Mouse (Mus musculus) urinary bladder, adult 2 months (tissue): ENCODE data around the gene Vmn2r49. TPM values are rescaled to one million over a fixed set of nuclear protein-coding genes. Genes with fewer than 3 reads are reported as not detected.
"Not testable (repeated sequence)": the region's sequence is repeated elsewhere in the genome, so short reads cannot be mapped to it uniquely, and the experiment has no call there.

Experiments used
- DNase-seq: peaks from one replicate; pipeline ENCODE4 v3.0.0; 2022; ENCODE audit warnings: low spot score
- polyA plus RNA-seq: library from polyadenylated mRNA; depleted of rRNA; stranded (reverse); fragments of >200 nt; gene quantifications from 2 replicates; pipeline ENCODE4 v1.2.3, GENCODE M21; 2012; rRNA removed

The Vmn2r49 gene
- polyA plus RNA-seq = not detected in 2 replicates

DNA sequence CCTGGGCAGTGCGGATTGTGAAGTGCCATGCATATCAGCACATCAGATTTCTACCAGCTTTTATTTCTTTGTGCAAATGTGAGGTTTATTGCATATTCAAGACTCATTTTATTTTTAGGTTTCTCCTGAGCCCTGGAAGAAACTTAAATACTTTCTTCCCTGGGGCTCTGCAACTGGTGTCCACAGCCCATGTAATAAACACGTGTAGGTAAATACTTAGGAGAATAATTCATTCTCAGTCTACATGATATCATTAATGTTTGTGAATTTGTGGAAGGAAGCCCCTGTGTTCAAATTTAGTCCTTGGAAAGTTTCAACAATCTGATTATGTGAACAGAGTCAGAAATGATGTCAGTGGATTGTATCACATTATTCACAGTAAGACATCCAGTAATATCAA lies at the start of gene Vmn2r49:
Gene Vmn2r49 (minus strand): TSS at position 101 of the 400 bp plus-strand sequence.
- not testable (repeated sequence) for DNase-seq

GRCm38 (mm10) chr7:9953485-9953884 lies 38.6 kb downstream of the Vmn2r49 start, which contains the start of gene Vmn2r48:
Vmn2r48 (minus strand) TSS chr7:9953585.
- not testable (repeated sequence) for DNase-seq

Other genes starting within 250 kb of the Vmn2r49 start
- gene Vmn2r46, start 221.7 kb downstream of the Vmn2r49 start, polyA plus RNA-seq = not detected in 2 replicates
- not detected in 2 replicates for gene Vmn2r47, start 150.9 kb downstream of the Vmn2r49 start, polyA plus RNA-seq
- not detected in 2 replicates for gene Vmn2r48, start 38.7 kb downstream of the Vmn2r49 start, polyA plus RNA-seq
- gene Vmn2r50, start 61.0 kb upstream of the Vmn2r49 start, polyA plus RNA-seq = not detected in 2 replicates
- gene Vmn2r51, start 113.5 kb upstream of the Vmn2r49 start, polyA plus RNA-seq = not detected in 2 replicates
- not detected in 2 replicates for gene Vmn2r52, start 184.3 kb upstream of the Vmn2r49 start, polyA plus RNA-seq